Mouse (Mus musculus): ENCODE measurements around the gene Pgghg.

Pgghg gene

GRCm38 (mm10) chr7:140990622-140991021 lies 49.4 kb downstream of the Pgghg start:
- DNase-seq (ENCODE audit: low spot score in 2 of 2): no peak

- no peak for DNase-seq (ENCODE audit: low spot score in 2 of 2)
Measured at GRCm38 (mm10) chr7:140991117-140991689, 50.0 kb downstream of the Pgghg start.
